Mouse (Mus musculus): Measurements from ENCODE around the gene Insig1. TPM values are rescaled to one million over a fixed set of nuclear protein-coding genes. Genes with fewer than 3 reads are reported as not detected.
A peak's percentile ranks its signal among the peaks of the same experiment; 100 is the strongest.

Insig1 gene
- polyA plus RNA-seq, 1 experiment from 2014 or later: 122 TPM

DNA sequence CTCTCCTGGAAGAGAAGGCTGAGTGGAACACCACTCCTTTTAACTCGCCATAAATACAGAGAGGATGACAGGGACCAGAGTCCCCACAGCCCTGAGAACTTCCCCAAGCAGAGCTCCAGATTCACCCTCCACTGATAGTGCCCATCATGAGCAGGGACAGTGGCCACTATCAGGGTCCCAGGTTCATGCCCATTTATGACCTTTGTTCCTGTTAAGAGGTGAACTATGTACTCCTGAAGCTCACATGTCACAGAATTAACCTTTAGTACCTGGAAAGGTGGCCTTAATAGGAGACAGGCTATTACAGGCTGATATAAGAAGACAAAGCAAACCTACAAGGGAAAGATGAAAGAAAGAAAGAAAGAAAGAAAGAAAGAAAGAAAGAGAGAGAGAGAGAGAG, 35.2 kb upstream of the Insig1 start:
- DNase-seq (ENCODE audit: low spot score) (no peak), ATAC-seq (no peak)
- no peaks in the 10 kb centered on the region for H3K9me3 ChIP-seq (ENCODE audit: low read length)
- peaks cover 21% of the 10 kb centered on the region; the same call in 1 of the 2 replicates for H3K4me1 ChIP-seq (ENCODE audit: insufficient read depth, low read depth, low read length)
- no peaks in the 10 kb centered on the region for H3K36me3 ChIP-seq (ENCODE audit: insufficient read depth, low read length)
- H3K4me3 ChIP-seq (ENCODE audit: low read depth, low read length): no peak overlapping the region
- no peak overlapping the region for H3K9ac ChIP-seq (replicated peaks; ENCODE audit: low read depth)
- WGBS: 54% methylated on average over 1 of the region's 1 CpGs
- H3K27ac ChIP-seq (ENCODE audit: low read length): no peak overlapping the region
- H3K4me2 ChIP-seq (replicated peaks; ENCODE audit: low read depth, low read length): no peak overlapping the region
- H3K27me3 ChIP-seq (replicated peaks; ENCODE audit: insufficient read depth, low read length): no peaks in the 10 kb centered on the region
- no peak for TF ChIP-seq EP300 (IDR thresholded peaks at IDR 0.05)
- no peak for TF ChIP-seq CTCF (IDR thresholded peaks at IDR 0.05)

DNA sequence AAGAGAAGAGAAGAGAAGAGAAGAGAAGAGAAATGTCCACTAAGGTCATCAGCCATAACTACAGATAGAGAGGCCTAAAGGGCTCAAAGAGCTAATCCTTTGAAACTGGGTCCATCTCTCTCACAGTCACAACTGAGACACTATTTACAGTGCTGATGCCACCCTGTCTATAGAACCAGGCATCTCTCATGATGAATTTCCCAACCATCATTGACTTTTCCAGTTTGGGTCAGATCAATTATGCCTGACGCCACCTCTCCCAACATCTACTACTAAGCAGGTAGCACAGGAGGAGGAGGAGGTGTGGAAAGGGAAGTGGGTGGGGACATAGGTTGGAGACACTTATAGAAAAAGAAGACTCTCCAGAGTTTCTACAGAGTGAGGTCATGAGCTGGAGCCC, 34.6 kb upstream of the Insig1 start:
- Histone ChIP-seq H3K27ac (ENCODE audit: low read length) (peak overlapping the region; percentile 87), H3K9me3 (ENCODE audit: low read length) (no peaks in the 10 kb centered on the region), H3K4me1 (ENCODE audit: insufficient read depth, low read depth, low read length) (peaks cover 21% of the 10 kb centered on the region; the same call in 1 of the 2 replicates), H3K9ac (replicated peaks; ENCODE audit: low read depth) (no peak overlapping the region), H3K36me3 (ENCODE audit: insufficient read depth, low read length) (no peaks in the 10 kb centered on the region), H3K4me2 (replicated peaks; ENCODE audit: low read depth, low read length) (no peak overlapping the region), H3K27me3 (replicated peaks; ENCODE audit: insufficient read depth, low read length) (no peaks in the 10 kb centered on the region), H3K4me3 (ENCODE audit: low read depth, low read length) (no peak overlapping the region)
- WGBS: 70% methylated on average over 1 of the region's 1 CpGs
- TF ChIP-seq CTCF (IDR thresholded peaks at IDR 0.05): no peak
- TF ChIP-seq EP300 (IDR thresholded peaks at IDR 0.05): no peak
- ATAC-seq (no peak), DNase-seq (ENCODE audit: low spot score) (no peak)

DNA sequence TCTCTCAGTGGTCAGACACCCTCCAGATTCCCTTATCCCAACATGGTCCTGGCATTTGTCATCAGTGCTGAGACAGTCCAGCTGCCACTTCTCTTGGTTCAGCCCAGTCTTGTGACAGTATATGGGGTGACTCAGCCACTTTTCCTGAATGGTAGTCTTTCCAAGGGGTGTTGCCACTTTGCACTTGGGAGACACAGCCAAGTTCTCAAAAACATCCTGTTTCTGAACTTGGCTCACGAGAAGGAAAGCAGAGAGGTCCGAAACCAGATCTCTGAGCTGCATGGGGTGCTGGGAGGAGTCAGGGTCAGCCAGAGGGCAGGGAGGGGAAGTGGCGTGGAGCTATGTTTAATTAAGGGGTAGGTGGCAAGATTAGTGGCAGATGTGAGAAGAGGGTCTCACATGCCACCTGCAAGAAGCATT, 34.0 kb upstream of the Insig1 start:
- peak; percentile 86 for ATAC-seq
- peaks cover 23% of the 10 kb centered on the region; the same call in 1 of the 2 replicates for H3K4me1 ChIP-seq (ENCODE audit: insufficient read depth, low read depth, low read length)
- TF ChIP-seq CTCF (IDR thresholded peaks at IDR 0.05): no peak
- TF ChIP-seq EP300 (IDR thresholded peaks at IDR 0.05): peak; percentile 85
- peak overlapping the region; percentile 87 for H3K27ac ChIP-seq (ENCODE audit: low read length)
- no peaks in the 10 kb centered on the region for H3K27me3 ChIP-seq (replicated peaks; ENCODE audit: insufficient read depth, low read length)
- DNase-seq (ENCODE audit: low spot score): peak; percentile 93
- WGBS: 2% methylated on average over 3 of the region's 3 CpGs
- H3K9me3 ChIP-seq (ENCODE audit: low read length): no peaks in the 10 kb centered on the region
- H3K4me2 ChIP-seq (replicated peaks; ENCODE audit: low read depth, low read length): peak overlapping the region; percentile 47
- H3K4me3 ChIP-seq (ENCODE audit: low read depth, low read length): no peak overlapping the region
- no peaks in the 10 kb centered on the region for H3K36me3 ChIP-seq (ENCODE audit: insufficient read depth, low read length)
- no peak overlapping the region for H3K9ac ChIP-seq (replicated peaks; ENCODE audit: low read depth)

DNA sequence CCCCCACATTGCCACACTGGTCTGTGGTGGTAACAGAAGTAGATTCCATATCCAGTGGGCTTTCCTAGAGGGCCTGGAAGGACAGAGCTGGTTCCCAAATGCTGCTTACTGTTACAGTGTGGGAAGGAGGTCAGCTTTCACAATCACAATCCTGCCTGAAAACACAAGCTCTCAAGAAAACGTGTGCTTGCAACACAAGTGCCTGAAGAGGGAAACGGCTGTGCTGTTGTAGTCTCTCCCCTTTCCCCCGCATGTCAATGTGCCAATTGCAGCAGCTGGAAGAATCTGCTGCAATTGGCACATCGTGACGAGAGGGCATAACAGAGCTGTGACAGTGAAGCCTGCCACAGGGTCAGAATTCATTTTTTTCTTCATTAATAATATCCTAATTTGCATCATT, 33.5 kb upstream of the Insig1 start:
- no peaks in the 10 kb centered on the region for H3K27me3 ChIP-seq (replicated peaks; ENCODE audit: insufficient read depth, low read length)
- H3K4me3 ChIP-seq (ENCODE audit: low read depth, low read length): no peak overlapping the region
- DNase-seq (ENCODE audit: low spot score) (peak; percentile 96), ATAC-seq (peak; percentile 89)
- WGBS: 3% methylated on average over 5 of the region's 5 CpGs
- no peaks in the 10 kb centered on the region for H3K36me3 ChIP-seq (ENCODE audit: insufficient read depth, low read length)
- H3K4me1 ChIP-seq (ENCODE audit: insufficient read depth, low read depth, low read length): peaks cover 27% of the 10 kb centered on the region; the same call in 1 of the 2 replicates
- TF ChIP-seq EP300 (IDR thresholded peaks at IDR 0.05): no peak
- TF ChIP-seq CTCF (IDR thresholded peaks at IDR 0.05): peak; percentile 16; the same call in 1 of the 2 replicates
- peak overlapping the region; percentile 87 for H3K27ac ChIP-seq (ENCODE audit: low read length)
- H3K4me2 ChIP-seq (replicated peaks; ENCODE audit: low read depth, low read length): peak overlapping the region; percentile 47
- no peaks in the 10 kb centered on the region for H3K9me3 ChIP-seq (ENCODE audit: low read length)
- H3K9ac ChIP-seq (replicated peaks; ENCODE audit: low read depth): no peak overlapping the region

DNA sequence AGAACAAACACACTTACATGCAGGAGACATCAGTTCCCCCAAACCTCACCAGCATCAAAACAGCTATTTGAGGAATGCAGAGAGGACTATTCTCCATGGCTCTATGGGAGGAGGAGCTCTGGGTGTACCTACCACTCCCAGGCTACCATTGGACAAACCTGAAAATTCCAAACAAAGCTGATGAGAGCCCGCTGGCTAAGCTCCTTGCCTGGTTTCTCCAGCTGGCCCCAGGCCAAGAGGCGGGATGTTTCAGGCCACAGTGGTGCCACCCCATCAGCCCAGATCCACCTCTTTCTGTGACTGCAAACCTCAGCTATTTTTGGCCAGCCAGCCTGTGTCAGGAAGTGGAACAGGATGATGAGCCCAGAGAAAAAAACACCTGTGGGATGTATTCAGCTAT, 33.0 kb upstream of the Insig1 start:
- Histone ChIP-seq H3K36me3 (ENCODE audit: insufficient read depth, low read length) (no peaks in the 10 kb centered on the region), H3K9me3 (ENCODE audit: low read length) (no peaks in the 10 kb centered on the region), H3K4me3 (ENCODE audit: low read depth, low read length) (no peak overlapping the region), H3K4me1 (ENCODE audit: insufficient read depth, low read depth, low read length) (peaks cover 27% of the 10 kb centered on the region; the same call in 1 of the 2 replicates), H3K9ac (replicated peaks; ENCODE audit: low read depth) (no peak overlapping the region), H3K27ac (ENCODE audit: low read length) (no peak overlapping the region), H3K27me3 (replicated peaks; ENCODE audit: insufficient read depth, low read length) (no peaks in the 10 kb centered on the region), H3K4me2 (replicated peaks; ENCODE audit: low read depth, low read length) (no peak overlapping the region)
- DNase-seq (ENCODE audit: low spot score) (peak; percentile 85), ATAC-seq (peak; percentile 73)
- TF ChIP-seq EP300 (IDR thresholded peaks at IDR 0.05) (peak; percentile 44; the same call in 1 of the 2 replicates), CTCF (IDR thresholded peaks at IDR 0.05) (no peak)
- 0% methylated on average over 2 of the region's 2 CpGs for WGBS

DNA sequence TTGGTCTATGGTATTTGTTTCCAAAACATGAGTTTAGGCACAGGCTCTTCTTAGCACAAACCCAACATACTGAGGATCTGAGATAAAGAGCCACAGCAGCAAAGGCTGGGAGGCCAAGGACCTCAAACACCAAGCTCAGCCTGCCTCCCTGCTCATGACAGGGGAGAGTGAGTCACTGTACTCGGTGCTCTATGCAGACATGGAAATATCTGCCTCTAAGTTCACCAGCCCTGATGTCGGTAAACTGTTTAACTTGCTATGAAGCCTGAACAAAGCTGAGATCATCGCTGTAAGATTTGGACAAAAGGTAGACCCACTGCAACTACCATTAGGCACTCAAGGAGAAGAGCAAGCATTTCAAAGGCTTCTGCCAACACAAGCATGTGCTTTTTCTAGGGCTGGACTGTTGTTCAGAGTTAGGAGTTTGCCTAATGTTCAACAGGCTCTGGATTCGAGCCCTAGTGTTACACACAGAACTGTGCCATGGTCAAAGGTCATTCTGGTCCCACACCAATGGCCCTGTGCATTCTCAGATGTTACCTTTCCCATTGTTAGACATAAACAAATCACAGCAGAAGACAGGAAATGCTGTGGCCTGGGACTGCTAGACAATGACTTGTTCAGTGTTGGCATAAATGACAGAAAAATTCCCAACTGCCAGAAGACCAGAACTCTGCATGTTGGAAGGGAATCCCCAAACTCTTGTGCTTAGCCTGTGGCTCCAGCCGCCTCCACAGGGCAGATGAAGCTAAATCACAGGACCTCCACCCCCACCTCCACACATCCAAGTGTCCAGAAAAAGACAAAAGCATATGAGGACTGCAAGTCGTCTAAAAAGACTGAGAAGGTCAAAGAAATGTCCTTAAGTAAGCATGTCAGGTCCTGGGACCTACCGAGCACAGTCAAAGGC, 31.2 kb upstream of the Insig1 start:
- ATAC-seq (no peak), DNase-seq (ENCODE audit: low spot score) (no peak)
- TF ChIP-seq CTCF (IDR thresholded peaks at IDR 0.05) (no peak), EP300 (IDR thresholded peaks at IDR 0.05) (no peak)
- Histone ChIP-seq H3K9ac (replicated peaks; ENCODE audit: low read depth) (no peak overlapping the region), H3K36me3 (ENCODE audit: insufficient read depth, low read length) (no peaks in the 10 kb centered on the region), H3K4me3 (ENCODE audit: low read depth, low read length) (no peak overlapping the region), H3K27me3 (replicated peaks; ENCODE audit: insufficient read depth, low read length) (no peaks in the 10 kb centered on the region), H3K4me1 (ENCODE audit: insufficient read depth, low read depth, low read length) (peaks cover 27% of the 10 kb centered on the region; the same call in 1 of the 2 replicates), H3K27ac (ENCODE audit: low read length) (no peak overlapping the region), H3K4me2 (replicated peaks; ENCODE audit: low read depth, low read length) (no peak overlapping the region), H3K9me3 (ENCODE audit: low read length) (no peaks in the 10 kb centered on the region)
- WGBS: 63% methylated on average over 7 of the region's 7 CpGs

Data from lung, postnatal 0 days (tissue).